Mouse (Mus musculus) activated CD4-positive, CD25-positive, alpha-beta regulatory T cell, adult 9 weeks (primary cell): Measurements from ENCODE around the gene Zbtb32. TPM values are rescaled to one million over a fixed set of nuclear protein-coding genes. Genes with fewer than 3 reads are reported as not detected.

Source experiments
- polyA plus RNA-seq: library from polyadenylated mRNA; unstranded; fragments of 100-300 nt; shearing (Covaris generic); gene quantifications from one replicate; pipeline ENCODE4 v1.2.1, GENCODE M21; 2017

Gene Zbtb32
- 17.6 TPM for polyA plus RNA-seq

DNA sequence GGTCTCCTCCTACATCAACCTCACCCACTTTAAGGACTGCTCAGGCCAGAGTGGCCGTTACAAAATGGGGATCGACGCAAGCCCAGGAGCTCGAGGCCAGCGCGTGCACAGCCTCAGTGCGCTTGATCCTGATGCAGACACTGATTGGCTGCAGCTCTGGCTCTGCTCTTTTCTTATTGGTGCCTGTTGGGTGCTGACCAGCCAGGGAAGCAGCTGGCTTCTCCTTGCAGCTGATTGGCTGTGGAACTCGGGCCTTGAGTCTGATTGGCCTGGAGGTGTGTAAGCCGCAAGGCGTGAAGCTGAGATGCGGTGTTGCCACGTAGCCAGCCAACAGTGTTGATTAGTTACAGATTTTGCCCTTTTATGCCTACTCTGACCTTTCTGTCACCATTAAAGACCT, at the start of gene Zbtb32:
Gene Zbtb32, minus strand, starts transcription at position 124 of the 400 bp plus-strand sequence.

DNA sequence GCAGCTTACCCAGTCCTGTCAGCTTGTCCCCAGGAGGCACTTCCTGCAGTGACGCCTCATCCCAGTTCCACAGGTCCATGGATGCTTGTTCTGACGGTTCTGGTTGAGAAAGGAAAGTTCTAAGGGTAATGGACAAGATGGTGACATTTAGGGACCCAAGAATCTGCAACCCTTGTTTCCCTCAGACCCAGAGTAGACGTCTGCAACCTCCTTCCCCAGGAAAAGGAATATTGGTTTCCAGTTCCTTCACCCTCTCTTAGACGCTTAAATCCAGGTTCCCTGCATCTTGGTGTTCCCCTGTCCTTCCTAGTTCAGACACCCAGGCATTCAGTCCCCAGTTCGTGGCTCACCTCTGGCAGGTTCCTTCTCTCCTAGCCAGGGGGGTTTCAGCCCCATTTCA, 37.0 kb upstream of the Zbtb32 start, which contains the start of gene Etv2:
Gene Etv2, minus strand, starts transcription at position 101 of the 400 bp plus-strand sequence.

DNA sequence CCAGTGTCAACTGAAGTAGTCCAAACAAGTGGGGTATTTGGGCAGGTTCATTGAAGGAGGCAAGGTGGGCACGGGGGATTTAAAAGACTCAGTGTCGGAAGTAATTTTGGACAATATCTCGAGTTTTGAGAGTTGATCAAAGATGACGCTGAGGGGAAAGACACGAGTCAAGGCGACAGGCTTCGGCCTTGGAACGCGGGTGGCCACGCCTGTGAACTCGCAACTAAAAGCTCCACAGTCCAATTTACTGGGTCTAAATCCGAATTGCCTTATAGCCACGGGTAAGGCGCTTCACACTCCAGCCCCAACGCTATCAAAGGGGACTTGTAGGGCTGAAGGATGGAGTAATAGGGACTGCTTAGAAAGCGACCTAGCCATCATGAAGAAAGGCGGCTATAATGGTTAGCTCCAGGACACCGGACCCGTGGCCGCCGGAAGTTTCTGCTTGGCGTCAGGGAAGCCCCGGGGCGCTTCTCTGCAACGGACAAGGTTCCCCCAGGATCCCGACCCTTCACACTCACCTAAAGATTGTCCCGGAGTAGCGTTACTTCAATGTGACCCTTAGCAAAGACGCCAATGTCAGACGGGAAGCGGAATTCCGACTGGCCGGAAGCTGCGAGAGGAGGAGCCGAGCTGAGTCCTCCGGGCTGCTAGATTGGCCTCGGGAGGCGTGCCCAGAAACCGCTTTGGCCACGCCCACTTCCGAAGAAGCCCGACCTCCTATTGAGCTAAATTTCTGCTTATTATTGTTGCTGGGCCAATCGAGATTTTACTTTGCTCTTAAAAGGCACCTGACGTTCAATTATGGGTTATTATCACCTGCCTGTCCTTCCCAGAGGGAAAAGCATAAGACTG, 27.0 kb upstream of the Zbtb32 start, which contains the start of gene Cox6b1:
Gene Cox6b1, minus strand, starts transcription at position 622 of the 855 bp plus-strand sequence.

DNA sequence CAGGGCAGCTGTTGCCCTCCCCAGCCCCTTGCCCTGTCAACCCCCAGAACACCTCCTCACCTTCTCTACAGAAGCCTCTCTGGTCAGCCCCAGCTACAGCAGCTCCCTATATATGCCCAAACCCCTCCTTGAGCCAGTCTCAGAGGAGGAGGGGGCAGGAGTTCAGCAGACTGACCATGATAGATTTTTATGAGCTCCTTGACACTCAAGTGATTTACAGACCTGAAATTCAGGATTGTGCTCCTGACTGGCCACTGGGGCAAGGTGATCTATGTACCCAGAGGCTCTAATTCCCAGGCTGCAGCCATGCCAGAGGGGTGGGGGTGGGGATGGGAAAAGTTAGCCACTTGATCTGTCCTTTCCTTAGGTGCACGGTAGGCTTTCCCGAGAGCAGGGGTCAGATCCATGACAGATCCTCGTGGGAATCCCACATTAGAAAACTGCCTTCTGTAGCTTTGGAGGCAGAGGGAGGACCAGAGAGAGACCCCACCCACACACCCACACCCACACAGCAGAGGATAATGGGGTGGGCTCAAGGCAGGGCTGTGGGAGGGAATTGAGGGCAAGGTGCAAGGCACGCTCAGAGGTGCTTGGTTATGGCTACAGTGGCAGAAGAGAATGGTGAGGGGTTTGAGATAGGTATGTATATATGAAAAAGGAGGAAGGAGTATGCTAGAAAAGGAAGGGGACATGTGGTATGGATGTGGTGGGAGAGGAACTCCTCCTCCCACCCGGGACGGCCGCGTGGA, 14.1 kb upstream of the Zbtb32 start, which contains the start of gene Upk1a:
Gene Upk1a, minus strand, starts transcription at position 194 of the 749 bp plus-strand sequence.

DNA sequence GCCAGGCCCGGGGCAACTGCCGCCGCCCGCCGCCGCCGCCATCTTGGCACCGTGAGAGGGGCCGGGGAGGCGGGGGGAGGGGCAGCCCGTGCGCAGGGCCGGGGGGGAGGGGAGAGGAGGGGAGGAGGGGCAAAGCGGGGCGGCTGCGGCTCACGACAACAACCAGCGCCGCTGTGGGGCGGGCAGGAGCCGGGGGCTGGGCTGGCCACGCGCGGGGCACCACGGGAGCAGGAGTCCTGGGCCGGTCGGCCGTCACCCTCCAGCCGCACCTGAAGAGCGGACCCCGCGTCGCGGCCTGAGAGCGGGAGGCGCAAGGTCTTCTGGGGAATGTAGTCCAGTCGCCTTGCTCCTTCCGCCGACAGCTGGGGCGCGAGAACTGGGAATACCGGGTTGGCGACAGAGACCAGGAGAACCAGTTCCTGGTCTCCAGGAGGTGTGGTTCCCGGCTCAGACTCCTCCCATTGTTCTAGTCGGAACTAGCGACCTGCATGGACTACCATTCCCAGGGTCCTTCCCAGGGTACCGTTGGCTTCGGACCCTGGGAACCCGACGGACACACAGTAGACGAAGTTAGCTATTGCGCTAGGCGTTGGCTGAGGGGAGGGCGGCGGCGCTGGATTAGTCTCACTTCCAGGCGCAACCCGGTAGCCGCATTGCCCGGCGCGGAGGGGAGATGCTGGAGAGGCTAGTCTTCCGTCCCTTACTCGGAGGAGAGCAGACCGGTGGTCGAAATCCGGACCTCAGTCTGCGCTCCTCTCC, 9.9 kb downstream of the Zbtb32 start, which contains the start of gene Kmt2b:
Gene Kmt2b, minus strand, starts transcription at position 51 of the 759 bp plus-strand sequence.

DNA sequence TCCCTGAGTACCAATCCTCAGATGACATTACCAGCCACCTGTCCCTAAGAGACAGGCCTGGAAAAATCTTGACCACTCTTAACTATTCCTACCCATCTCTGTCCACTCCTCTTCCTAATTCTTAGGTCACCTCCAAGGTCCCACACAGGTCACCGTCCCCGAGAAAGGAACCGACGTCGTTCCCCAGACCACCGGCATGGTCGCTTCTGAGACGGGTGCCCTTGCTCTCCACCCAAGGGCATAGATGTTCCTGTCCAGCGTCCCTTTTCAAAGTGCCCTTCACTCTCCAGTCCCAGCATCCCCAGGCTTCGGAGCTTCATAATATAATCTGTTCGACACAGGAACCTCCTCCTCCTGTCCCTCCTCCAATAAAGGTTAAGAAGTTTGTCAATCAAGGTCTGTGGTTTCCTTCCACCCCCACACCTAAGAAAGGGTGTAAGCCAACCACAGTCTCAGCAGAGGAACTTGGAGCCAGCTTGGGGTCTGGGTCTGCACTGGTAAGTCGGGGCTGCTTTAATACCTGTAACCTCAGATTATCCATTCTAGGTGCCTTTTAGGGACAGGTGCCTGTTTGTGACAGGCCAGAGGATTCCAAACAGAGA, 33.6 kb downstream of the Zbtb32 start, which contains the start of gene Igflr1:
Gene Igflr1, plus strand, starts transcription at position 458 of the 602 bp plus-strand sequence.

DNA sequence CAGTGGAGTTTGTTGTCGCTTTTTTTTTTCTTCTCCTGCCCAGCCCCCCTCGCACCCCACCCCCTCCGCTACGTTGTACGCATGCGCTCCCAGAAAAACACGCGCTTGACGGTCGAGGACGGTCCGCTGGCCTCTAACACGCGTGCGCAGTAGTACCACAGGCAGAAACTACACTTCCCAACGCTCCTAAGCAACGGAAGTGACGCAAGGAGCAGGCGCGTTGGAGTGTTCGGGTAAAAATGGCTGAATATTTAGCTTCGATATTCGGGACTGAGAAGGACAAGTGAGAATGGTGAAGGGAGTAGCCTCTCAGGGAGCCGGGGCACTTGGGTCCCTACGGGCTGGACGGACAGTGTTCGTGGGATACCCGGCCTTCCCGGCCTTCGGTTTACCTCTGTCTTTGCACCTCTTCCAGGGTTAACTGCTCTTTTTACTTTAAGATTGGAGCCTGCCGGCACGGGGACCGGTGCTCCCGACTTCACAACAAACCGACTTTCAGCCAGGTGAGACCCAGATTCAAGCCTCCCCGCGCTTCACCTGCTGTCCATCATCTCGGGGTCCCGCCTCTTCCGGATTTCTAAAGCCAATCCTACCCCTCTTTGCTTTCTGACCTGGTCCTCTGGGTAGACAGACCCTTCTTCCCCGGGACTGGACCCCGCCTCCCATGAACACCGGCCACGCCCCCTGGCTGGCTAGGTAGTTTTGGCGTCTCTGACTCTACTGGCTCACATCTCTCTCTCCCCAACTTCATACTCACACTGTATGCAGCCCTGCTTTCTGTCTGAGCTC, 35.4 kb downstream of the Zbtb32 start, which contains the start of the genes U2af1l4, Gm49396 and Psenen:
Gene U2af1l4, plus strand, starts transcription at position 185 of the 789 bp plus-strand sequence.
Gene Gm49396, plus strand, starts transcription at position 228 of the 789 bp plus-strand sequence.
Gene Psenen, minus strand, starts transcription at position 511 of the 789 bp plus-strand sequence.

DNA sequence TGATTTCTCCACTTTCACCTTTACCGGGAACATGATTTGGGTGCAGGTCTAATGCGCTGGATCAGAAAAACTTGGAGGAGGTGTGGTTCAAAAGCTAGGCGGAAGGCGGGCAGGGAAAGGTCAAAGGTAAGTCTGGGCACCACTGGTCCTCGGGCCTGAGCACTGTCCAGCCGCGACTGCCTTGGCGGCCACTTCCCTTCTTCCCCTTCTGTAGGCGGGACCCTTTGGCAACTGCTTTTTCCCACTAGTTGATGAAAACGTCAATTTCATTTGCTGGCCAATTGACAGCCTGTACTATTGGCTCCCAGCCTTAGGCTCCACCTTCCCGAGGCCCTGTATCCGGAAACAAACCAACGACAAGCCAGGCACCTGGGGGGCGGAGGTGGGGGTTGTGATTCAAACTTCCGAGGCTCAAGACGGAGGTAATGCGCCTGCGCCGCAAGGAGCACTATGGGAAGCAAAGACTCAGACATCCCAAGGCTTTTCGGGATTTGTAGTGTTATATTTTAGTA, 39.2 kb downstream of the Zbtb32 start, which contains the start of gene Lin37:
Gene Lin37, minus strand, starts transcription at position 396 of the 512 bp plus-strand sequence.

DNA sequence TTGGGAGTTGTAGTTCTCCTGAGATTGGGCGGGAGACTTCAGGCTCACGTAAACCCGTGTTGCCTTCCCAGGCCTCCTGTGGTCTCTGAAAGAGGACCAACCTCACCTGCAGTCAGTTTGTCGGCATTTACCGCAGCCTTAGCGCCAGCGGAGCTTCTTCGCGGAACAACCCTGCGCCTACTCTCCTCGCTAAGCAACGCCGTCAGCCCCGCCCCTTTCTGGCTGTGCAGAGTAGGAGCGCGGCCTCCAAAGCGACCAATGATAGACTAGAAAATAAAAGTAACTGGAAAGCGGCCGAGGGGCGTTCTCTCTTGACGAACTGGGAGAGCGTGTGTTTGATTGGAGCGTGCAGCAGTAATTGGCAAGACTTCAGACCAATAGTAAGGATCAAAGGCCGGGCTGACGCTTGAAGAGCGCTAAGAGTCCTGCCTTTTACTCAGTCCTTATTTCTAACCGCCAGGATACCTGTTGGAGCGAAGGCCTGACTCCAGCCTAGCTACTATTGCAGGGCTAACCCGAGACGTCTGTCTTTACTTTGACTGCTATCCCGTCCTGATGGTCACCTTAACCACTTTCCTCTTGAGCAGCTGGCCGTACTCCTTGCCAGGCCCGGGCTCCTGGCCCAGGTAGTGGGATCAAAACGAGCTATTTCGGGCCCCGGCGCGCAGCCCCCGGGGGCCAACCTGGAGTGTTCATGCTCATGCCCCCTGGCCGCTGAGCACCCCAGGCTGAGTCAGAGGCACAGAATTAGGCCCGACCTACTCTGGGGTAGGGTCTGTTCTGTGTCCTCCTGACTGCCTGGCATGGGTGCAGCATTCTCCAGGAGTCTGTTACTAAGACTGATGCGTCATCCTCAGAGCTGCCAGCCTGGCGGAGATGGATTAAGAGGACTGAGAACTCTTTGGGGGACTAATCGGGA, 46.3 kb downstream of the Zbtb32 start, which contains the start of the genes Hspb6 and Proser3:
Gene Hspb6, plus strand, starts transcription at position 77 of the 919 bp plus-strand sequence.
Gene Proser3, minus strand, starts transcription at position 198 of the 919 bp plus-strand sequence.

Other genes starting within 250 kb of the Zbtb32 start
- not detected for gene Lrfn3, start 236.1 kb downstream of the Zbtb32 start, polyA plus RNA-seq
- gene Tyrobp, start 185.1 kb downstream of the Zbtb32 start, polyA plus RNA-seq, result 7.6 TPM
- 400 TPM for gene Hcst, start 179.1 kb downstream of the Zbtb32 start, polyA plus RNA-seq
- 106 TPM for gene Nfkbid, start 177.2 kb downstream of the Zbtb32 start, polyA plus RNA-seq
- 5.2 TPM for gene Aplp1, start 153.4 kb downstream of the Zbtb32 start, polyA plus RNA-seq
- not detected for gene Kirrel2, start 141.2 kb downstream of the Zbtb32 start, polyA plus RNA-seq
- not detected for gene Nphs1, start 140.6 kb downstream of the Zbtb32 start, polyA plus RNA-seq
- gene Prodh2, start 105.3 kb downstream of the Zbtb32 start, polyA plus RNA-seq, result not detected
- gene Arhgap33, start 63.8 kb downstream of the Zbtb32 start, polyA plus RNA-seq, result 1.1 TPM
- gene Hspb6, start 46.7 kb downstream of the Zbtb32 start, polyA plus RNA-seq, result 3.2 TPM
- gene Proser3, start 46.6 kb downstream of the Zbtb32 start, polyA plus RNA-seq, result 10.4 TPM
- 108 TPM for gene Lin37, start 39.1 kb downstream of the Zbtb32 start, polyA plus RNA-seq
- 42.0 TPM for gene U2af1l4, start 35.6 kb downstream of the Zbtb32 start, polyA plus RNA-seq
- gene Gm49396, start 35.6 kb downstream of the Zbtb32 start, polyA plus RNA-seq, result 105 TPM
- 242 TPM for gene Psenen, start 35.3 kb downstream of the Zbtb32 start, polyA plus RNA-seq
- 243 TPM for gene Igflr1, start 33.5 kb downstream of the Zbtb32 start, polyA plus RNA-seq
- gene Kmt2b, start 10.2 kb downstream of the Zbtb32 start, polyA plus RNA-seq, result 12.2 TPM
- 0.45 TPM for gene Upk1a, start 13.9 kb upstream of the Zbtb32 start, polyA plus RNA-seq
- gene Cox6b1, start 27.2 kb upstream of the Zbtb32 start, polyA plus RNA-seq, result 808 TPM
- not detected for gene Etv2, start 36.9 kb upstream of the Zbtb32 start, polyA plus RNA-seq
- gene Rbm42, start 51.4 kb upstream of the Zbtb32 start, polyA plus RNA-seq, result 206 TPM
- gene Haus5, start 66.1 kb upstream of the Zbtb32 start, polyA plus RNA-seq, result 31.3 TPM
- gene Pmis2, start 72.7 kb upstream of the Zbtb32 start, polyA plus RNA-seq, result not detected
- gene 2200002J24Rik, start 100.0 kb upstream of the Zbtb32 start, polyA plus RNA-seq, result not detected
- gene Atp4a, start 113.3 kb upstream of the Zbtb32 start, polyA plus RNA-seq, result not detected
- gene Tmem147, start 130.6 kb upstream of the Zbtb32 start, polyA plus RNA-seq, result 109 TPM
- gene Gapdhs, start 144.8 kb upstream of the Zbtb32 start, polyA plus RNA-seq, result 0.32 TPM
- 1.5 TPM for gene Sbsn, start 152.6 kb upstream of the Zbtb32 start, polyA plus RNA-seq
- not detected for gene Dmkn, start 164.8 kb upstream of the Zbtb32 start, polyA plus RNA-seq
- not detected for gene Krtdap, start 189.0 kb upstream of the Zbtb32 start, polyA plus RNA-seq
- not detected for gene Ffar2, start 224.9 kb upstream of the Zbtb32 start, polyA plus RNA-seq